Mouse (Mus musculus) left cerebral cortex, postnatal 4 days (tissue): ENCODE results near the gene Hpn. TPM values are rescaled to one million over a fixed set of nuclear protein-coding genes. Genes with fewer than 3 reads are reported as not detected.

Experiments
- DNase-seq: peaks from one replicate; pipeline ENCODE4 v3.0.0-alpha.2; 2022
- intact Hi-C: fragments of 180-260 bp; cut with DNase I; formaldehyde crosslinking; loops from one replicate; pipeline ENCODE4 v1.15.1; 2025
- total RNA-seq, 2 experiments: library from RNA; stranded (reverse); gene quantifications; 2 replicates each; pipeline ENCODE4 v1.2.3; 2021

The Hpn gene
- total RNA-seq, 2 experiments from 2014 or later = 1.4 to 1.6 TPM

DNA sequence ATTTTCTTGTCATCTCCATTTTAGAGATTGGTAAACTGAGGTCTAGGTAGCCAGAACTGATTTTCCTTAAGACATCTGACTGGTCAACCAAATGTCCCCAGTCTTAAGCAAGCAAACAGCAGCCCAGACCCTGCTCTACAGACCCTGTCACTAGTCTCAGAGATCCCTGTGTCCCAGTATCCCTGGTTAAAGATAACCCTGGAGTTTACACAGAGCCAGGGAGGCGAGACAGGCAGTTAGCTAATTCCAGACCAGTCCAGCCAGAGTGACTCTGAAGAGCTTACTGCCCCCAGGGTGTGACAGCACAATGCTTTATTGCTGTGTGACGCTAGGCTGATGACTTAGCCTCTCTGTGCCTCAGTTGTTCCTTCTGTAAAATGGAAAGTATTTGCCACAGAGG is 58.0 kb downstream of the Hpn start, which contains the start of gene Fxyd1:
Fxyd1 (minus strand) TSS at position 129 of the 400 bp plus-strand sequence.
- intact Hi-C loops = no loop called here
- no peak for DNase-seq

DNA sequence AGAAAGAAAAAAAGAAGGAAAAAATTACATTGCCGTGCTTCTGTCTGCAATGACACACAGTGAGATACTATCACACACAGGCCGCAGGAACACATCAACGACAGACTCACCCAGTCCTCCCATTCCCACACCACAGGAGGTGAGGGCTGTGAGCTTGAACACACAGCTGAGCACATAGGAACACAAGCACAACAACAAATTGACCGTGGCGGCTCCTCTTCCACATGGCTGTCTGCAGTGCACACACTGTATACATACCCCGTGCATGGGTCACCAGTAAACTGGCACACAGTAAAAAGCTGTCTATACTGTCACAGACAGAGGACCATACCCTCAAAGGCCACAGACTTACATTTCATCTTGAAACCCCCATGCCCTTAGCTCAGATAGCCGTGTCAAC is 58.6 kb downstream of the Hpn start:
- intact Hi-C loops = no loop called here
- DNase-seq = no peak

DNA sequence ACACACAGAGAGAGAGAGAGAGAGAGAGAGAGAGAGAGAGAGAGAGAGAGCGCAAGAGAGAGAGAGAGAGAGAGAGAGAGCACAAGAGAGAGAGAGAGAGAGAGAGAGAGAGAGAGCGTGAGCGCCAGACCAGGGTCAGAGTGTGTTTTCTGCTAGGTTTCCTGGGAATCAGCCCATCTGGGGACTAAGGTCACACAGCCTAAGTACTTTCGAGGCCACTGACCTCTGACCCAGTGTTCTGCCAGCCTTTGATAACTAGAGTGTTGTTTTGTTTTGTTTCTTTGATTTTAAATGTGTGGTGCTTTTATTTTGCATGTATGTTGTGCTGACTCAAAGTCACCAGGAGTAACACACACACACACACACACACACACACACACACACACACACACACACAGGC is 59.2 kb downstream of the Hpn start:
- intact Hi-C loops = no loop called here
- no peak for DNase-seq

DNA sequence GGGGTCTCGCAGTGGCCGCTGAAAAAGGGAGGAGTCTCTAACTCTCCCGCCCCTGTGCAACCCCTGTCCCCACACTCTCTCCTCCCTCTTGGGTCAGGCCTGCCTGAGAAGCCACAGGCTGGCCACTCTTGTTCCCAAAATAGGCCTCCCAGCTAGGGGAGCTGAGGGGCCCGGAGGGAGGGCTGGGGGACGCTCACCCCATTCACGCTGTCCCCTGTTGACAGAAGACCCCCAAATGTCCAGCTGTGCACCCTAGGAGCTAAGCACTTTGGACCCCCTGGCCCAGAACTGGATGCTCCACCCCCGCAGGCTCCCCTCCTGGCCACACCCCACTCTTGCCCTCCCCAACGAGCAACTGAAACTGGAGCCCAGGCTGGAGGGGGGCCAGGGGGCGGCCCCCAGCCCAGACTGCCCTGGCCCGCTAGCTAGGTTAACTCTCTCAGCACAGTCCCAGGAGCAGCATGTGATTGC is 59.7 kb downstream of the Hpn start:
- intact Hi-C loops = no loop called here
- peak; percentile 71 for DNase-seq

DNA sequence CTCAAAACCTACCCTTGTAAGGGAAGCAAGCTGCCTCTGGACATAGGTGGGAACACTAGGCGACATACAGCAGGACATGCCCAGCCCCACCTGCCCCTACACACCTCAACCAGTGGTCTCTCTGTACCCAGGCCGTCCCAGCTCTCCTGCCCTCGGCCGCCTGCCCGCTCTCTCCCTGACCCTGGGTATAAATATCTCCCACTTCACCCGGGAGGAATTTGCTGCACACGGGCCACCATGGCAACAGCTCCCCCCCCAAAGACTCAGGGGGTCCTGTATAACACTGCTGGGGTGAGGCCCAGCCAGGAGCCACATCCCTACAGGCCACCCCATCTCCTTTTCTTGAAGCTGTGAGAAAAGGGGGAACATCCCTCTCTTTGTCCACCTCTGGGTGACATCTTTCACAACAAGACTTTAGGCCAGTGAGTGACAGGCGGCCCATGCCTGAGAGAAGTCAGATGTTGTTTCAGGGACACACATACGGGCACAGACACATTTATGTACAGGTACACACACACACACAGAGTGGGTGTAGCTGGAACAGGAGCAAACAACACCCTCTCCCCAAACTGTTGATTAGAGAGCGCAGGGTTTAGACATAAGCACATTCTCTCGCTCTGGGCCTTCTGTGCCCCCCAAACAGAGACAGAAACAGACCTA is 60.3 kb downstream of the Hpn start:
- intact Hi-C loops = no loop called here

DNA sequence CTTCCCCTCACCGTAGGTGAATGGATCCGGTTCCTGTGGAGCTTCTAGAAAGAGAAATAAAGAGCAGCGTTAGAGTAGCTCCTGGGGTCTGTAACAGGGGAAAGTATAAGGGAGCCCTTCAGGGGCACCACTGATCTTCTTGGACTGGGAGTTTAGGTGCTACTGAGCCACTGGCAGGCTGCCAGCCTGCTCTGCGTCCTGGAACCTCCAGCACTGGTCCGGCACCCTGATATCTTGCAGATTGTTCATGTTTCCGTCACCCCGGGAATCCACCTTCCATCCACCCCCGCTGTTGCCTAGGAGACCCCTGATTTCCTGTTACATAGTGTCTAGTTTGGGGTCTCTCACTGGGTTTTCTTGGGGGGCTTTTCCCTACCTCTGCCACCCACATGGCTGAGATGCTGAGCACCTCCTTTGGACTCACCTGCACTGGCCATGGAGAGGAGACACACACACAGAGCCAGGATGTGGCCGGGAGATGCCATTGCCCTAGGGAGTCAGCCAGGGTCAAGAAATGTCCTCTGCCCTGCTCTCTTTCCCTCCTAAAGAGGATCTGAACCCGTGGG is 61.1 kb downstream of the Hpn start:
- no peak for DNase-seq
- intact Hi-C loops = no loop called here

More for the DNA sequence above, 60.3 kb downstream of the Hpn start:
- DNase-seq = no peak

DNA sequence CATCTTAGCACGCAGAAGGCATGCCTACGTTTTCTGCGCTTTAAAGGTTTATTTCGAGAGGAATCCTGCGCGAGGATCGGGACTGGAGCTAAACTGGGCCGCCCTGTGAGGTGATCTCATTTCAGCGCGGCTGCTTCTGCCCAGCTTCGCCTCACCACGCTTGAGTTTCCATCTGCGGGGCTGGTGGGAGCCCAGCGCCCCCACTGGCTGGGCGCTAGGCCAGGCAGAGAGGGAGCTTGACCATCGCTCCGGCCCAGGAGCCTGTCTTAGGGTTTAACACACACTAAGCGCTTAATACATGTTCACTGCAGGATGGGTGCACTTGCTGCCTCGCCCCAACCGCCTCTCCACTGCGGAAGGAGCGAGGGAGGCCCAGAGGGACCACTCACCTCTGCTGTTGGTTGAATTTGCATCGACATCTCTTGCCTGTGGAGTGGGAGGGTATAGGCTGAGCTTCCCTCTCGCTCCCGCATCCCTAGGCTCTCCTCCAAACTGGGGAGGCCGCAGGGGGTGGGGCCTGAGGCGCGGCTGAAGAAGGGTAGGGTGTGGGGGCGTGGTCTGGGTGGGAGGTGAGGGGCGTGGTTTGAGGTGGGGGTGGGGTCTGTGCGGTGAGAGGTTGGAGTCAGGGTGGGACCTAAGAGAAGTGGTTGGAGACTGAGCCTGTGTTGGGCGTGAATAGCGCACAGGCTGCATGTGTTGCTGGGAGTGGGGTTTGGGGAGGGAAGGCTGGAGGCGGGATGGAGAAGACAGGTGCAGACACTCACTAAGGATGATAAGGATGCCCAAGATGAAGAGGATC is 62.3 kb downstream of the Hpn start:
- intact Hi-C loops = no loop called here
- DNase-seq = peak; percentile 64

DNA sequence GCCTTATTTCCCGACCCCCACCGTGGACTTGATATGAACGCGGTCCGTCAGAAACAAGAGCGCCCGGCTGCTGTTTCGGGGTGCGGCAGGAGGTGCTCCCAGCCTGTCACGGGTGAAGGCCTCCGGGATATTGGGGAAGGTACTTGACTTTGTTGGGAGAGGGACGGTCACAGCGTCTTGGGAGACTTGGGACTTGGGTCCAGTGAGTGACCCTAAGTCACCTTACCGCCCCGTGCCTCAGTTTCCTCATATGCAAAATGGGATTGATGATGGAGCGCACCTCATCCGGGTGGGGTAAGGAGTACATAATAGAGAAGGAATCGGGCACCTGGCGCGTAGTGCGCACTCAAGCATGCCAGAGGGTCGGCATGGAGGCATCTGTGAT is 62.8 kb downstream of the Hpn start:
- no peak for DNase-seq
- intact Hi-C loops = no loop called here

DNA sequence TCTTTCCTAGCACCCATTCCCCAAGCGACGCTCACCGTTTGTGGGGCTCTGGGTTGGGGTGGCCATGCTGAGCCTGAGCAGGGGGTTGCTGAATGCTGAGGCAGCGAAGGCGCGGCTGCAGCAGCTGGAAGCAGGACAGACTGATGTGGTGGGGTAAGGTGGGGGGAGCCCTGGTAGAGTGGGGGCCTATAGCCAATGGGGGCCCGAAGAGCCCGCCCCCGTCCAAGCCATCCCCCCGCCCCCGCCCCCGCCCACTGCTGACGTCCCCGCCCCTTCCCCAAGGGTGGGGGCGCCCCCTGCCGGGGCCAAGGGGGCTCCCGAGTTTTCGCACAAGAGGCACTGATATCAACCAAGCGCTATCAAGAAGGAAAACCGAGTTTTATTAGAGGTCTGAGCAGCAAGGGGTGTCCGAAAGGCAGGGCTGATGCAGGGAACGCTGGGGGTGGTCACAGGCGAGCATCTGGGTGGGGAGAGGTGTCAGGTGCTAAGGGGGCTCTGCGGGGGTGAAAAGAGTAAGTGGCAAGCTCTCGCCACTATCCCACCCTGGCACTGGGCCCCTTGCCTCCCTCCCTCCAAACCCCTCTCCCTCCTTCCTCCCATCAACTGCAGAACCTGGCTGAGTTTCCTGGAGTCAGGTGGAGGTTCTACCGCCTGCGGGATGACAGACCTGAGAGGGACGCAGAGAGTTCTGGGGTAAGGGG is 63.6 kb downstream of the Hpn start, which contains the start of gene Fxyd7:
Fxyd7 (minus strand) TSS at position 147 of the 701 bp plus-strand sequence.
- DNase-seq = peak; percentile 24
- intact Hi-C loops = no loop called here

DNA sequence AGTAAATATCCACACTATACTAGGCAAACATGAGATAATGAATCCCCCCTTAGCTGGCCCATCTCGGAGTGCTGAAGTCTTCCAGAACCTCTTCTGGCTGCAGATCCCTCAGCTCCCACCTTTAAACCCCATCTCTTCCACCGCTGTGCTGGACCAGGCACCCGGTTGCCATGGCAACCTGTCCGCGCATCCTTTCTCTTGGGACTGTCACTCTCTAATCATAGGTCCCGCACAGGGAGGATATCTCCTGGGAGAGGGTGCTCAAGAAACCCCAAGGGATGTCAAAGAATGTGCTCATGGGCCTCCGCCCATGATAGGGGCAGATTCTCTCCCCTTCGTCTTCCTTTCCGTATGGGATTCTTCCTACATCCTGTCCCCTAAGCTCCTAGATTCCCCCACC is 64.2 kb downstream of the Hpn start:
- DNase-seq = peak; percentile 38
- intact Hi-C loops = no loop called here

DNA sequence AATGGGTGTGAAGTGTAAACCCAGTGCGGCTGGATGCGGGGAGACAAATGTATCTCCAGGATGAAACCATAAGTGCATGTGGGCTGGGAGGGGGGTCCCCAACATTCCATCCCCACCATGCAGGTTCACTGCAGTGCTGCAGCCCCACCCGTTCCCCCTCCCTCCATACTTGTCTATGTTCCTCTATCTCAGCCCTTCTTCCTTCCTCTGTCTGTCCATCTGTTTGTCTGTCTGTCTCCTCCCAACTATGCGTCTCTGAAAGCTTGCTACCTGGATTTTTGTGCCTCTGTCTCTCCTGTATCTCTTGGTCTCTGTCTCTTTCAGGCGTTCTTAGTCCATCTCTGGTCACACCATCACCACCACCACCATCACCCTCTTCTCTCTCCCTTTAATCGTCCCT is 64.6 kb downstream of the Hpn start:
- DNase-seq = no peak
- intact Hi-C loops = no loop called here

DNA sequence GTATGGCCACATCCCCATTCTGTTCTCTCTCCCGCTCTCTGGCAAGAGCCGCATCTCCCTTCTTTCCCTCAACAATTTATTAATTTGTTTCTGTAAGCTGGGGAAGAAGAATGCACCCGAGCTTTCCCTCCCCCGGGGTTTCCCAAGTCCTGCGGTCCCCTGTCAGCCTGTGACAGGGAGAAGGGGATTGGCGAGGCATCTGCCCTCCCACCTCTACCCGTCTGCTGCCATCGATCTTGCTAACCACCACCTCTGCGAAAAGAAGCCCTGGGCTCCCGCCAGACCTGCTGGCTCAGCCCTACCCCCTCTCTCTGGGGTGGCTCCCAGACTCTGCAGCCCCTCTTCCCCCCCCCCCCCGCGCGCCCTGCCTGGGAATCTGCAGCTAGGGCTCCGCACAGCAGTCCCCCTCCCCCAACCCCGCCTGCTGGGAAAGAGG is 65.2 kb downstream of the Hpn start:
- DNase-seq = peak; percentile 52
- intact Hi-C loops = no loop called here

DNA sequence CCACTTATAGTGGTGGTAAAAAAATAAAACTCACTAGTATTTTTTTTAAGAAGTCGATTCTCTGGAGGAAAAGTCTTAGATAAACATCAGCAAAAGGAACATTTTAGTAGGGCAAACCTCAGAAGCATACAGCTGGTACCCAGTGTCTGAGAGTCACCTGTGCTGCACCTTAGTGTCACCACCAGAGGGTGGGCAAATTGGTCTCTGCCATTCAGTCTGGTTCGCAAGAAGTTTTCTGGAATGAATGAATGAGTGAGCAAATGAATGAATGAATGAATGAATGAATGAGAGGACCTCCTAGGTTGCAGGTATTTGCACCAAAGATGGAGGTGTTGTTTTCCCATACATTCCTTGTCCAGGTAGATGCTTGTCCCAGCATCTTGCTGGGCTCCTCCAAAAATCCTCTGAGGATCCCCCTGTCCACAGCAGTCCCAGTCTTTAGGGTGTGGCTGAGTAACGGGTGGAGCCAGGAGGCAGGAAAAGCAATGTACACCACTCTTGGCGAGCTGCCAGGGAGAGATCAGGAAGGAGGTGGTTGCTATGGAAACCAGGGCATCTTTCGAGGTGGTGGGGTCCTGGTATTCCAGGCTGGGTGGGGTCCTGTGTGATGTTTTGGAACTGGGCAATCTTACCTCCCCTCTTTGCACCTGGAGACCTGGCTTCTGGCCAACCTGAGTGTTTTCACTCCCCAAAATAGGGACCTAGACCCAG is 65.8 kb downstream of the Hpn start:
- peak; percentile 76 for DNase-seq
- intact Hi-C loops = no loop called here

Other genes with a start within 250 kb of the Hpn start
- gene Cd22, start 234.9 kb downstream of the Hpn start, total RNA-seq = under 1 TPM; 0.44 to 0.48 TPM
- 1 to 10 TPM; 1.3 to 3.4 TPM for gene Mag, start 200.4 kb downstream of the Hpn start, total RNA-seq
- not detected for gene Hamp2, start 190.6 kb downstream of the Hpn start, total RNA-seq
- not detected for gene Hamp, start 171.3 kb downstream of the Hpn start, total RNA-seq
- gene Usf2, start 158.5 kb downstream of the Hpn start, total RNA-seq = 100 to 1,000 TPM in 1 of 2 experiments, 10 to 100 TPM in 1; 92.8 to 105 TPM
- gene Lsr, start 141.8 kb downstream of the Hpn start, total RNA-seq = 10 to 100 TPM; 12.5 to 12.8 TPM
- under 1 TPM in 1 of 2 experiments, not detected in 1; 0.42 TPM for gene Fam187b, start 141.5 kb downstream of the Hpn start, total RNA-seq
- gene Fxyd5, start 72.8 kb downstream of the Hpn start, total RNA-seq = 10 to 100 TPM; 23.5 to 25.4 TPM
- 100 to 1,000 TPM; 108 to 159 TPM for gene Fxyd7, start 63.8 kb downstream of the Hpn start, total RNA-seq
- gene Fxyd1, start 58.1 kb downstream of the Hpn start, total RNA-seq = 1 to 10 TPM; 8.4 to 8.7 TPM
- 1 to 10 TPM; 2.4 to 2.7 TPM for gene Lgi4, start 55.9 kb downstream of the Hpn start, total RNA-seq
- gene Fxyd3, start 38.6 kb downstream of the Hpn start, total RNA-seq = not detected
- 10 to 100 TPM; 58.6 to 66.7 TPM for gene Scn1b, start 11.7 kb upstream of the Hpn start, total RNA-seq
- 100 to 1,000 TPM; 184 to 195 TPM for gene Gramd1a, start 40.6 kb upstream of the Hpn start, total RNA-seq
- gene Scgb2b2, start 175.2 kb upstream of the Hpn start, total RNA-seq = not detected
- gene Scgb1b2, start 176.5 kb upstream of the Hpn start, total RNA-seq = not detected
- not detected for gene Scgb2b3, start 246.8 kb upstream of the Hpn start, total RNA-seq